ENCODE assay signal across 8 mouse cellular contexts in the genomic region with DNA sequence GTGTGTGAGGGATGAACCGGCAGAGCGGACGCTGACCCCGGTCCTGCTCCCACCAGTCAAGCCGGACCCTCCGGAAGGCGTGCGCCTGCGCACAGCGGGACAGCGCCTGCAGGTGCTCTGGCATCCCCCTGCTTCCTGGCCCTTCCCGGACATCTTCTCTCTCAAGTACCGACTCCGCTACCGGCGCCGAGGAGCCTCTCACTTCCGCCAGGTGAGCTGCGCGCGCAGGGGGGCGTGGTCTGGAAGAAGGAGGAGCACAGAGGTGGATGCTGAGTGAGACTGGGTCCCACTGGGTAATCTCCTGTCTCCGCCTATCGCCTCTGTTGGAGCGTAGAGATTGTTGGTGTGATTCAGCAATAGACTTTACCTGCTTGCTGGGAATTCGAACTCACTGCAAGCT. TPM values are rescaled to one million over a fixed set of nuclear protein-coding genes. Genes with fewer than 3 reads are reported as not detected.
A peak's percentile ranks its signal among the peaks of the same experiment; 100 is the strongest.
DNase-seq lines count a peak whose midpoint lies in the region; ATAC-seq and TF ChIP-seq lines count a peak whose summit lies in the region.

No protein-coding gene starts in this region.

- intact Hi-C loops in left cerebral cortex, postnatal 14 days (cut with DNase I) = loop anchor here (5.0 kb wide), 1 partner anchor 254 kb away; no protein-coding TSS in a partner anchor

- H3K9me3 ChIP-seq in G1E (replicated peaks) = no peaks in the 10 kb centered on the region
- no peaks in the 10 kb centered on the region for H3K9me3 ChIP-seq in forebrain, embryonic 10.5 days
- no peaks in the 10 kb centered on the region for H3K9me3 ChIP-seq in intestine, embryonic 14.5 days (ENCODE audit: control insufficient read depth, low read length)
- no peaks in the 10 kb centered on the region for H3K9me3 ChIP-seq in stomach, embryonic 15.5 days

- H3K4me2 ChIP-seq in intestine, embryonic 14.5 days (ENCODE audit: low read length) = peak overlapping the region; percentile 46
- H3K4me2 ChIP-seq in stomach, embryonic 15.5 days = peak overlapping the region; percentile 62

- TF ChIP-seq POLR2A in brain, embryonic 14.5 days (IDR thresholded peaks at IDR 0.05; ENCODE audit: borderline replicate concordance, extremely low read depth, insufficient read depth, insufficient read length, poor library complexity, severe bottlenecking) = peak; percentile 28; the same call in 1 of the 2 replicates

- peak overlapping the region; percentile 69; the same call in 1 of the 2 replicates for H3K4me3 ChIP-seq in G1E (ENCODE audit: low read depth, low read length)
- H3K4me3 ChIP-seq in forebrain, embryonic 10.5 days = peak overlapping the region; percentile 62
- H3K4me3 ChIP-seq in intestine, embryonic 14.5 days (ENCODE audit: low read depth, low read length) = peak overlapping the region; percentile 34
- peak overlapping the region; percentile 42 for H3K4me3 ChIP-seq in stomach, embryonic 15.5 days (replicated peaks)

- H3K9ac ChIP-seq in intestine, embryonic 14.5 days (ENCODE audit: low read length) = peak overlapping the region; percentile 1; the same call in 1 of the 2 replicates
- H3K9ac ChIP-seq in stomach, embryonic 15.5 days = no peak overlapping the region

- H3K27ac ChIP-seq in forebrain, embryonic 10.5 days = peak overlapping the region; percentile 65
- no peak overlapping the region for H3K27ac ChIP-seq in intestine, embryonic 14.5 days (ENCODE audit: low read depth)
- no peak overlapping the region for H3K27ac ChIP-seq in stomach, embryonic 15.5 days

- peaks cover 56% of the 10 kb centered on the region for H3K4me1 ChIP-seq in G1E (ENCODE audit: insufficient read depth, low read depth, low read length)
- peaks cover 45% of the 10 kb centered on the region for H3K4me1 ChIP-seq in forebrain, embryonic 10.5 days
- H3K4me1 ChIP-seq in intestine, embryonic 14.5 days (replicated peaks; ENCODE audit: control insufficient read depth, insufficient read depth, low read length) = peaks cover 8% of the 10 kb centered on the region; the same call in 1 of the 2 replicates
- peaks cover 19% of the 10 kb centered on the region for H3K4me1 ChIP-seq in stomach, embryonic 15.5 days

- TF ChIP-seq CTCF in G1E (IDR thresholded peaks at IDR 0.05; ENCODE audit: low read depth, low read length) = no peak
- no peak for TF ChIP-seq CTCF in brain, embryonic 14.5 days (IDR thresholded peaks at IDR 0.05; ENCODE audit: borderline replicate concordance, extremely low read depth, insufficient read depth, insufficient read length)

- H3K27me3 ChIP-seq in G1E (ENCODE audit: insufficient read depth, low read length) = peaks cover 24% of the 10 kb centered on the region
- H3K27me3 ChIP-seq in forebrain, embryonic 10.5 days (ENCODE audit: poor library complexity, severe bottlenecking) = peaks cover 19% of the 10 kb centered on the region
- H3K27me3 ChIP-seq in intestine, embryonic 14.5 days (replicated peaks; ENCODE audit: control insufficient read depth, insufficient read depth, low read length) = no peaks in the 10 kb centered on the region
- no peaks in the 10 kb centered on the region; the same call in 1 of the 2 replicates for H3K27me3 ChIP-seq in stomach, embryonic 15.5 days (replicated peaks)

- no peak for DNase-seq in G1E (ENCODE audit: low spot score)
- peak; percentile 93 for DNase-seq in brain, embryonic 14.5 days (ENCODE audit: low read depth)
- DNase-seq in forebrain, embryonic 10.5 days (ENCODE audit: extremely low spot score, low spot score) = peak; percentile 74
- DNase-seq in intestine, embryonic 14.5 days (ENCODE audit: low spot score) = peak; percentile 88
- peak; percentile 67 to 82 for DNase-seq in left cerebral cortex, postnatal 14 days (ENCODE audit: low spot score in 2 of 2)
- peak; percentile 72 for DNase-seq in mesoderm, embryonic 11.5 days (ENCODE audit: low read depth, low spot score)

- under 1% methylated on average over 26 of the region's 26 CpGs for WGBS in forebrain, embryonic 10.5 days
- WGBS in intestine, embryonic 14.5 days = 2% methylated on average over 26 of the region's 26 CpGs
- 2% methylated on average over 26 of the region's 26 CpGs for WGBS in stomach, embryonic 15.5 days

- peaks cover 22% of the 10 kb centered on the region for H3K36me3 ChIP-seq in G1E (replicated peaks)
- H3K36me3 ChIP-seq in forebrain, embryonic 10.5 days (replicated peaks) = peaks cover 5% of the 10 kb centered on the region
- H3K36me3 ChIP-seq in intestine, embryonic 14.5 days (ENCODE audit: control insufficient read depth, insufficient read depth, low read length) = peaks cover 7% of the 10 kb centered on the region
- 0 out of 2 replicates have a peak, but pooled peaks cover 3% of the 10 kb centered on the region for H3K36me3 ChIP-seq in stomach, embryonic 15.5 days

- ATAC-seq in G1E (ENCODE audit: extremely low read depth, insufficient number of reproducible peaks, low FRiP score, poor library complexity, severe bottlenecking) = no peak
- ATAC-seq in intestine, embryonic 14.5 days (replicated peaks; ENCODE audit: low FRiP score, low TSS enrichment, low read depth) = peak; percentile 36
- peak; percentile 25 for ATAC-seq in stomach, embryonic 15.5 days (ENCODE audit: insufficient read depth, low FRiP score, low read depth)
- ATAC-seq in inflammation-experienced regulatory T-cells, adult 6 months = no peak

RNA-seq across cellular contexts. Expression of a gene that starts 2.8 kb away (rescaled TPM):
- 8.3 and 12.6 TPM in 2 replicates for total RNA-seq in G1E (2014; fragmentation: Nextera tagmentation)
- total RNA-seq in G1E (2017) = 16.7 and 18.1 TPM in 2 replicates
- 27.8 and 33.5 TPM in 2 replicates for polyA plus RNA-seq in G1E (2012)
- polyA plus RNA-seq in brain, embryonic 14.5 days (2012; rRNA removed) = 12.8 and 15.4 TPM in 2 replicates
- polyA plus RNA-seq in forebrain, embryonic 10.5 days (2016; fragmentation: Nextera tagmentation; extraction: Ambion mirVana) = 29.2 and 30.4 TPM in 2 replicates
- polyA plus RNA-seq in intestine, embryonic 14.5 days (2014; fragmentation: Nextera tagmentation; extraction: Ambion mirVana) = 18.6 and 23.6 TPM in 2 replicates
- 10 to 100 TPM; 14.2 to 15.0 TPM for total RNA-seq in left cerebral cortex, postnatal 14 days (2021)
- polyA plus RNA-seq in stomach, embryonic 15.5 days (2015; fragmentation: Nextera tagmentation; extraction: Ambion mirVana) = 22.0 and 24.8 TPM in 2 replicates
- 10 to 100 TPM; 25.6 to 36.5 (median 33.0) TPM for polyA plus RNA-seq in inflammation-experienced regulatory T-cells, adult 6 months (2017; shearing (Covaris generic))

RNA-seq across cellular contexts. Expression of a gene that starts 3.7 kb away (rescaled TPM):
- total RNA-seq in G1E (2014; fragmentation: Nextera tagmentation) (0.63 and 0.98 TPM in 2 replicates), G1E (2017) (1.6 and 2.0 TPM in 2 replicates)
- 2.5 and 2.6 TPM in 2 replicates for polyA plus RNA-seq in G1E (2012)
- 3.7 and 3.8 TPM in 2 replicates for polyA plus RNA-seq in brain, embryonic 14.5 days (2012; rRNA removed)
- 1.4 and 1.9 TPM in 2 replicates for polyA plus RNA-seq in forebrain, embryonic 10.5 days (2016; fragmentation: Nextera tagmentation; extraction: Ambion mirVana)
- polyA plus RNA-seq in intestine, embryonic 14.5 days (2014; fragmentation: Nextera tagmentation; extraction: Ambion mirVana) = 2.5 and 2.8 TPM in 2 replicates
- 1 to 10 TPM; 2.0 to 3.3 TPM for total RNA-seq in left cerebral cortex, postnatal 14 days (2021)
- 4.1 TPM in 2 replicates for polyA plus RNA-seq in stomach, embryonic 15.5 days (2015; fragmentation: Nextera tagmentation; extraction: Ambion mirVana)
- 10 to 100 TPM; 50.3 to 70.8 (median 50.4) TPM for polyA plus RNA-seq in inflammation-experienced regulatory T-cells, adult 6 months (2017; shearing (Covaris generic))

RNA-seq across cellular contexts. Expression of a gene that starts 6.8 kb away (rescaled TPM):
- total RNA-seq in G1E (2014; fragmentation: Nextera tagmentation) (2.2 and 4.2 TPM in 2 replicates), G1E (2017) (7.8 and 10.0 TPM in 2 replicates)
- 0.22 and 0.39 TPM in 2 replicates for polyA plus RNA-seq in G1E (2012)
- polyA plus RNA-seq in brain, embryonic 14.5 days (2012; rRNA removed) = 2.6 and 3.4 TPM in 2 replicates
- 6.4 and 6.6 TPM in 2 replicates for polyA plus RNA-seq in forebrain, embryonic 10.5 days (2016; fragmentation: Nextera tagmentation; extraction: Ambion mirVana)
- 4.2 and 5.0 TPM in 2 replicates for polyA plus RNA-seq in intestine, embryonic 14.5 days (2014; fragmentation: Nextera tagmentation; extraction: Ambion mirVana)
- total RNA-seq in left cerebral cortex, postnatal 14 days (2021) = 1 to 10 TPM; 2.9 to 3.6 TPM
- polyA plus RNA-seq in stomach, embryonic 15.5 days (2015; fragmentation: Nextera tagmentation; extraction: Ambion mirVana) = 6.1 and 6.9 TPM in 2 replicates
- 10 to 100 TPM in 2 of 3 experiments, 1 to 10 TPM in 1; 8.1 to 20.3 (median 17.7) TPM for polyA plus RNA-seq in inflammation-experienced regulatory T-cells, adult 6 months (2017; shearing (Covaris generic))

RNA-seq across cellular contexts. Expression of a gene that starts 14.1 kb away (rescaled TPM):
- total RNA-seq in G1E (2014; fragmentation: Nextera tagmentation) = not detected in 2 replicates
- 0.58 TPM in 1 of 2 replicates, not detected in the other for total RNA-seq in G1E (2017)
- polyA plus RNA-seq in G1E (2012) = 0.33 and 0.59 TPM in 2 replicates
- 207 and 264 TPM in 2 replicates for polyA plus RNA-seq in brain, embryonic 14.5 days (2012; rRNA removed)
- 42.1 and 50.3 TPM in 2 replicates for polyA plus RNA-seq in forebrain, embryonic 10.5 days (2016; fragmentation: Nextera tagmentation; extraction: Ambion mirVana)
- 13.2 and 18.3 TPM in 2 replicates for polyA plus RNA-seq in intestine, embryonic 14.5 days (2014; fragmentation: Nextera tagmentation; extraction: Ambion mirVana)
- total RNA-seq in left cerebral cortex, postnatal 14 days (2021) = 10 to 100 TPM; 34.3 to 39.5 TPM
- polyA plus RNA-seq in stomach, embryonic 15.5 days (2015; fragmentation: Nextera tagmentation; extraction: Ambion mirVana) = 10.4 and 11.1 TPM in 2 replicates
- under 1 TPM in 1 of 3 experiments, not detected in 2; 0.40 TPM for polyA plus RNA-seq in inflammation-experienced regulatory T-cells, adult 6 months (2017; shearing (Covaris generic))

RNA-seq across cellular contexts. Expression of a gene that starts 30.2 kb away (rescaled TPM):
- total RNA-seq in G1E (2014; fragmentation: Nextera tagmentation) (not detected in 2 replicates), G1E (2017) (0.27 TPM in 1 of 2 replicates, not detected in the other)
- polyA plus RNA-seq in G1E (2012) = not detected in 2 replicates
- 130 and 155 TPM in 2 replicates for polyA plus RNA-seq in brain, embryonic 14.5 days (2012; rRNA removed)
- 74.4 and 80.9 TPM in 2 replicates for polyA plus RNA-seq in forebrain, embryonic 10.5 days (2016; fragmentation: Nextera tagmentation; extraction: Ambion mirVana)
- 16.9 and 18.8 TPM in 2 replicates for polyA plus RNA-seq in intestine, embryonic 14.5 days (2014; fragmentation: Nextera tagmentation; extraction: Ambion mirVana)
- total RNA-seq in left cerebral cortex, postnatal 14 days (2021) = 10 to 100 TPM; 89.9 to 97.3 TPM
- 9.8 and 11.7 TPM in 2 replicates for polyA plus RNA-seq in stomach, embryonic 15.5 days (2015; fragmentation: Nextera tagmentation; extraction: Ambion mirVana)
- under 1 TPM in 1 of 3 experiments, not detected in 2; 0.98 TPM for polyA plus RNA-seq in inflammation-experienced regulatory T-cells, adult 6 months (2017; shearing (Covaris generic))

Comparison
In these comparisons a context has a peak if more than half of its experiments do, and no peak if none do; other contexts are left out.
1. ATAC-seq: peak in intestine, embryonic 14.5 days (single experiment) and stomach, embryonic 15.5 days (single experiment); none in G1E (single experiment) and inflammation-experienced regulatory T-cells, adult 6 months (single experiment).
2. Peak in every context shown above with its lines, with median percentiles within 50 percentile points of each other: H3K4me3 ChIP-seq.